Mouse (Mus musculus) kidney, postnatal 10 days (tissue): ENCODE data around the gene Cyth2.

Source experiments
- DNase-seq: peaks from one replicate; pipeline ENCODE4 v3.0.0; 2021; ENCODE audit warnings: mixed read lengths

Cyth2 gene

DNA sequence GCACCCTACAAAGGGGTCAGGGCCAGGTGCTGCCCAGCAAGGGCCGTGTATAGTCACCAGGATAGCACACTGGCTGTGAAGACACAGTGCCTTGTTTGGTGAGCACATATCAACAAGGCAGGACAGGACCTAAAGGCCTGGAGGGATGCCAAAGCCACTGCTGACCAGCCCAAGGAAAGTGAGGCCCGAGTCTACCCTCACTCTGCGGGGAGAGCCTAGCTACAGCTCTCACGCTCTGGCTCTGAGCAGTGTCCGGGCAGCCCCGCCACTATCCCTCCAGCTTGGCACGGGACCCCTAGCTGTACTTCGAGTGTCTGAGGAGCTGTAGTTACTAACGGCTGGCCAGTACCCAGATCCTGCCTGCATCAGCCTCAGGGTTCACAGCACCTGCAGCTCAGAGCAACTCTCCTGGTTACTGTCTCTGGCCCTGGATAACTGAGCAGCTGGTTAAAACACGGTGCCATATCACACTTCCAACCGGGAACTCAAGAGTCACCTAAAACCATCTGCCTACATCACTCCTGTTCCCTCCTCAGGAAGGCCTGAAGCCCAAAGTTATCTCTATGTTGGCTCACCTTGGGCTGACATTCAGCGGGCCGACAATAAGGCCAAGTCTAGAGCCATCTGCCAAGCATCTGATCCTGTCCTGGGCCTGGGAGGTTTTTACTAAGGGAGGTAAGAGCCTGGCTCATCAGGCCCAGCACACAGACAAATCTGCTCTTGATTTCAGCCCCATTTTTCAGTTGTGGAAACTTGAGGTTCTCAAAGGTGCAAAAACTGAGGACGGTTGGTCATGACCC, 4.9 kb downstream of the Cyth2 start:
- no peak for DNase-seq

DNA sequence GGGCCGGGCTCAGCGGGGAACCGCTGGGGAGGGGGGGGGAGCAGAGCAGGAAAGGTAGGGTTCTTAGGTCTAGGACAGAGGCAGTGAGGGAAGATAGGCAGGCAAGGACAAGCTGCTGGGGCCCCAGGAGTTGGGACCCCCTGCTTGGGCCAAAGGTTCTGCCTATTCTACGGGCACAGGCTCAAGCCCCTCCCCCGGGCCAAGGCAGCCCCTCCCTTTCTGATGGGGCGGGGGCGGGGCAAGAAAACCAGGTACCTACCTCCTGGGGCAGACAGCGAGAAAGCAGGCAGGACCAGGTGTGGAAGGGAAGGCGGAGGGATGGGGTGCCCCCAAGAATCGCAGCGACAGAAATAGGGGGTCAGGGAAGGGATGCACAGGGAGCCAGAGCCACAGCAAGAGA, 5.9 kb downstream of the Cyth2 start:
- DNase-seq, result no peak

DNA sequence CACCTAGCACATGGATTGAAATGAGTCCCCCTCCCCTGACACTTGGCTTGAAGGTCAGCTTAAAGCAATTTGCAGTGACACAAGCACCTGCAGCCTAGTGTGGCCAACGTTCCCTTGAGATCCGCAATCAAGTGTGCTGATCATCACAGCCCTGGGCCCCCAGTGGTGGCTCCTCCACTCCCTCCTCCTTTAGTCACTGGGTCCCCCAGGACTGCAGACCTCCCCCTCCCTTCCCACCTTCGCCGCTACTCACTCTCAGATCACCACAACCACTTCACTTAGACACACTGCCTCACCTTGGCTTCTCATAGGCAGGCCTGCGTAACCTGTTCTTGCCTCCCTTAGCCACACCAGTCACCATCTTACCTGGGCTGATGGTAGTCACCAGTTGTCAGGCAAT, 8.4 kb downstream of the Cyth2 start:
- no peak for DNase-seq

GRCm38 (mm10) chr7:45802551-45802950, 11.8 kb downstream of the Cyth2 start:
- no peak for DNase-seq

- DNase-seq, result peak; percentile 97
Observed at GRCm38 (mm10) chr7:45801348-45801747, 13.0 kb downstream of the Cyth2 start.

DNA sequence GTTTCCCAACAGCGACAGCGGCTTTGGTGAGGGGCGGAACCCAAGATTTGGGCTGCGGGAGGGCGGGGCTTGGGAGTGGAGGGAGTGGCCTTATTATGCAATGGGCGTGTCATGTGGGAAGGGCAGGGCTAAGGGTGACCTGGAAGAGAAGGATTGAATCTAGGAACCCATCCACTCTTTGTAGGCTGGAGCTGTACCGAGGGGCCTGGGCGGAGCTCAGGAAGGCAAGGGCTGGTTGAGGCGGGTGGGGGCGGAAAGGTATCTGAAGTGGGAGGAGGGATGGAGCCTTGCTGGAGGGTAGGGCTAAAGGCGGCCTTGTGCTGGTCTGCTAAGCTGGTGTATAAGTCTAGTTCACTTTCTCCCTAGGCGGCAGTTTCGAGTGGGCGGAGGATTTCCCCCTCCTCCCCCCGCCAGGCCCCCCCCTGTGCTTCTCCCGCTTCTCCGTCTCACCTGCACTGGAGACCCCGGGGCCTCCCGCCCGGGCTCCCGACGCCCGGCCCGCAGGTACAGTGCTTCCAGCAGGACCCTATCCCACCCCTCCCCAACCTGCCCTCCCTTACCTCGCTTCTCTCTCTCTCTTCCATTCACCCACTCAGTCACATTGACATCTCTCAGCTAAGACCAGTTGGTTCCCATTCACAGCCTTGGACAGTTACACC, 13.7 kb downstream of the Cyth2 start:
- peak; percentile 65 for DNase-seq

DNA sequence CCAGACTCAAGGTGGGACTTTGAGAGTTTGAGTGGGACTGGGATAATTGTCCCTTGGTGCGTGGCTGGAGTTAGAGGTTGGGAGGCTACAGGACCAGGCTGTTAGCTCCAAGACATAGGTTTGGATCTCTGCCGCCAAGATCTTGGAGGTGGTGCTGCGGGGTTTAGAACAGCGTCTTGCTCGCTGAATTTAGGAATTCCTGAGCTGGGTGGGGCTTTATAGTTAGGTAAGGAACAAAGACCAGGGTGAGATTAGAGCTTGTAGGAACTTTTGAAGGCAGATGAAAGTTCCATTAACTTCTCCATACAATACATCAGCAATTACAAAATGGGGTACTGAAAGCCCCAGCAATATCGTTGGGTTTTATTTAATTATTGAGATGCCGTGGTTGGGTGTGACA, 14.4 kb downstream of the Cyth2 start:
- DNase-seq, result no peak

DNA sequence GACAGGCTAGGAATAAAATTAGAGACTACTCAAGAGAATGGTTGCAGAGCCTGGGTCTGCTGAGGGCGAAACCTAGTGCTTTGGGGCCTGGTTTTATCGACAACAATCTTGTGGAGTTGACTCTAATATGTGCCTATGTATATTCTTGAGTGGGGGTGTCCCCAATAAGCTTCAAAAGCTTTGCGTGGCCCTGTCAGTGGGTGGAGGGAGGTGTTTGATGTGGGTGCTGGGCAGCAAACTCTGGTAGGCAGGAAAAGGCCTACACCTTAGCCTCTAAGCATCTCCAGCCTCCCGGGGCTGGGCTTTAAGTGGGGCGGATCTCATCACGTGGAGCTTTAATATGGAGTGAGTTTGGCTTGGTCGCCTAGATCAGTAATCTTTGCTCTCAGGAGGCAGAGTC, 15.4 kb downstream of the Cyth2 start:
- no peak for DNase-seq

GRCm38 (mm10) chr7:45798511-45798836, 15.9 kb downstream of the Cyth2 start:
- DNase-seq, result peak; percentile 70

DNA sequence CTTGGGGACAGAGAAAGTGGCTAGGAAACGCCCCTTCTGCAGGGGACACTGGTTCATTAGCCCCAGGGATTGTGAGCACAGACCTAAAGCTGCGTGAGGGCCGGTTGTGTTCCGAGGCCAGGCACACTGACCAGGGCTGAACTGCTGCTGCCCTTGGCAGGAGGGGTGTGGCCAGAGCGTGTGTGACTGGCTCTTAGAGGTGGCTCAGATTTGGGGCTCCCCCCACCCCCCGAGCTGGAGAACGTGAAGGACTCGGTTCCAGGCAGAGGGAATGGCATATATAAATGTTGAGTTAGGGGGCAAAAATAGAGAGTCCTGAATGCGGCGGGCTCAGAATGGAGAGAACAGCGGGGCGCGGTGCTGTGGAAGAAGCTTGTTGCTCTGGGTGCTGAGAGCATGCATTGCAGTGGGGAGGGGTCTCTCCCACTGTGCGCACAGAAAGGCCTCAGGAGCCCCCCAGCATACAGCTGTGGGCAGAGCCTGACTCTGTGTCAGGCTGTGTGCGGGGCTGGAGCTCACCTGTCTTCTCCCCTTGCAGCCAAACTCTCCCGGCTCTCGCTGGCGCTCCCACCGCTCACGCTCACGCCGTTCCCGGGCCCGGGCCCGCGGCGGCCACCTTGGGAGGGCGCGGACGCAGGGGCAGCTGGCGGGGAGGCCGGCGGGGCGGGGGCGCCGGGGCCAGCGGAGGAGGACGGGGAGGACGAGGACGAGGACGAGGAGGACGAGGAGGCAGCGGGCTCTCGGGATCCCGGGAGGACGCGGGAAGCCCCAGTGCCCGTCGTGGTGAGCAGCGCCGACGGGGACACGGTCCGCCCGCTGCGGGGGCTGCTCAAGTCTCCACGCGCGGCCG, 16.5 kb downstream of the Cyth2 start:
- no peak for DNase-seq

- no peak for DNase-seq
Observed at GRCm38 (mm10) chr7:45796950-45797349, 17.4 kb downstream of the Cyth2 start.

DNA sequence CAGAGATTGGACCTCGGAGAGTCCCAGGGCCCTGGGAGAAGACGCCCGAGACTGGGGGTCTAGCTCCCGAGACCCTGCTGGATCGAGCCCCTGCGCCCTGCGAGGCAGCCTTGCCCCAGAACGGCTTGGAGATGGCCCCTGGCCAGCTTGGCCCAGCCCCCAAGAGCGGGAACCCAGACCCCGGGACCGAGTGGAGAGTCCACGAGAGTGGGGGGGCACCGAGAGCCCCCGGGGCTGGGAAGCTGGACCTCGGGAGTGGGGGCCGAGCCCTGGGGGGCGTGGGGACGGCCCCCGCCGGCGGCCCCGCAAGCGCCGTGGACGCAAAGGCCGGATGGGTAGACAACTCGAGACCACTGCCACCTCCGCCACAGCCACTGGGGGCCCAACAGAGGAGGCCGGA, 19.4 kb downstream of the Cyth2 start:
- DNase-seq, result no peak

DNA sequence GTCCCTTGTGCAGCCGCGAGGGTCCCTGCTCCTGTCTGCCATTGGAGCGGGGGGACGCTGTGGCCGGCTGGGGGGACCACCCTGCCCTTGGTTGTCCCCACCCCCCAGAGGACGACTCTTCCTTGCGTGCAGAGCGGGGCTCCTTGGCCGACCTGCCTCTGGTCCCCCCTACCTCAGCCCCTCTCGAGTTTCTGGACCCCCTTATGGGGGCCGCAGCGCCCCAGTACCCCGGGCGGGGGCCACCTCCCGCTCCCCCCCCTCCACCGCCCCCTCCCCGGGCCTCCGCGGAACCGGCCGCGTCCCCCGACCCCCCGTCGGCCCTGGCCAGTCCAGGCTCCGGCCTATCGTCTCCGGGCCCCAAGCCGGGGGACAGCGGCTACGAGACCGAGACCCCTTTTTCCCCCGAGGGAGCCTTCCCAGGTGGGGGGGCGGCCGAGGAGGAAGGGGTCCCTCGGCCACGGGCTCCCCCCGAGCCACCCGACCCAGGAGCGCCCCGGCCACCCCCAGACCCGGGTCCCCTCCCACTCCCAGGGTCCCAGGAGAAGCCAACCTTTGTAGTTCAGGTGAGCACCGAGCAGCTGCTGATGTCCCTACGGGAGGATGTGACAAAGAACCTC, 20.3 kb downstream of the Cyth2 start:
- DNase-seq, result no peak

DNA sequence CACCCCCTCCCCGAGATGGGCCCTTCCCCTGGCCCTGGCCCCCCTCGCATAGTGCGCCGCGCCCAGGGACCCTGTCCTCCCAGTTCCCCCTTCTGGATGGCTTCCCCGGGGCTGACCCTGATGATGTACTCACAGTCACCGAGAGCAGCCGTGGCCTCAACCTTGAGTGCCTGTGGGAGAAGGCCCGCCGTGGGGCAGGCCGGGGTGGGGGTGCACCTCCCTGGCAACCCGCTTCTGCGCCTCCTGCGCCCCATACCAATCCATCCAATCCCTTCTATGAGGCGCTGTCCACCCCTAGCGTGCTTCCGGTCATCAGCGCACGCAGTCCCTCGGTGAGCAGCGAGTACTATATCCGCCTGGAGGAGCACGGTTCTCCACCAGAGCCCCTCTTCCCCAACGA, 21.1 kb downstream of the Cyth2 start:
- DNase-seq, result peak; percentile 8

- no peak for DNase-seq
Observed at GRCm38 (mm10) chr7:45791756-45792490, 22.5 kb downstream of the Cyth2 start.

DNA sequence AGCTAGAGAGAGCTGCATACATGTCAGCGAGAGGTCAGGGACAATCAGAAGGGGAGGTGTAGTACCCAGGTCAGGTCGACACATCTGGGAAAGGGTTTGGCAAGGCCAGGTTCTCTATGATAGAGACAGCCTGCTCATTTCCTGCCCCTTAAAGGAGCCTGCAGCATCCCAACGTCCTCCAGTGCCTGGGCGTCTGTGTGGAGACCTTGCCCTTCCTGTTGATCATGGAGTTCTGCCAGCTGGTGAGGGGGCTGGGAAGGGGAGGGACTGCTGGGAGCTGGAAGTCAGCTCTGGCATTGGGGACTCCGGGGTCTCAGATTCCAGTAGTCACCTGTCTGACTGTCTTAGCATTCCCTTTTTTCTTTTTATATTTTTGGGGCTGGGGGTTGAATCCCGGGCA, 23.7 kb downstream of the Cyth2 start:
- DNase-seq, result peak; percentile 76

DNA sequence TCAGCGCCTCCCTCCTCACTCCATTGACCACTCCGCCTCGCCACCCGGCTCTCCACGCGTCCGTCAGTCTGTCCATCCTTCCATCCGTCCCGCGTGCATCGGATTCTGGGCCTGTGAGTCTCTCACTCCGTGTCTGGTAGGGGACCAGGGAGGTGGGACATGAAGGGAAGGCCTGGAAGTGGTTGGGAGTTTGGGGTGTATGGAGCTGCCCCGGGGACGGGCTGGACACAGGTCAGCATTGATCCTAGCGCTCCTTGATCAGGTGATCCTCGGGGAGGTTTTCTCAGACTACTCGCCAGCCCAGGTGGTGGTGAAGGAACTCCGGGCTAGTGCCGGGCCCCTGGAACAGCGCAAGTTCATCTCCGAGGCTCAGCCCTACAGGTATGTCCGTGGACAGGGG, 26.7 kb downstream of the Cyth2 start:
- DNase-seq, result no peak

DNA sequence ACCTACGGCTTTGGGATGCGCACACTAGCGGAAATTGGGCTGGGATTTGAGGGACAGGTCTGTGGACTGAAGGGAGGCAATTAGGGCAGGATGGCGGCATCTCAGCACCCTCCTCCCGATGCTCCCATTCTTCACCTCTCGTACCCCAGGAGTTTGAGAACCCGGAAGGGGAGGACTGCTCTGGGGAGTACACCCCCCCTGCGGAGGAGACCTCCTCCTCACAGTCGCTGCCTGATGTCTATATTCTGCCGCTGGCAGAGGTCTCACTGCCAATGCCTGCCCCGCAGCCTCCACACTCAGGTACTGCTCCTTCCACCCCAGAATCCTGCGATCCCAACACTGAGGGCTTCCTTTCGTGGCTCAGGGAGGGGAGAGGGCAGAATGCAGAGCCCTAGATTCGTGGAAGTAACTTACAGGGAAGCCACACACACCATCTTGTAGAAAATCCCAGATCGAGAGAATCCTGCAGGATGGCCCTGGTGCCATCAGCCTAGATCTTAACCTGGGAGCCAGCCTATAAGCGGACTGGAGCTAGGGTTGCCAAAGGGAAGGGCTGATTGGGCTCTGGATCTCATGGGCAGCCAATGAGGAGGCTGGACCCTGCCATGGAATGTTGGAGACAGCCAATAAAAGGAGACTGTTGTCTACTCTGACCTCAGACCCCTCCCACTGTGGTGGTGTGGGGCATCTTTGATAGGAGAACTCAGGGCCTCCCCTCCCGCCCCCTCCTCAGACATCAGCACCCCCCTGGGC, 27.5 kb downstream of the Cyth2 start:
- no peak for DNase-seq

GRCm38 (mm10) chr7:45786136-45786578, 28.2 kb downstream of the Cyth2 start:
- peak; percentile 59 for DNase-seq

GRCm38 (mm10) chr7:45785388-45786135, 28.8 kb downstream of the Cyth2 start:
- peak; percentile 67 for DNase-seq
